Mouse (Mus musculus): ENCODE measurements around the gene Mpped2. TPM values are rescaled to one million over a fixed set of nuclear protein-coding genes. Genes with fewer than 3 reads are reported as not detected.

Gene Mpped2
- total and polyA plus RNA-seq, 2 experiments, result 0.20 to 0.37 TPM

- no peak overlapping the region for H3K27ac ChIP-seq (replicated peaks; ENCODE audit: insufficient read depth, low read depth, low read length)
- H3K4me3 ChIP-seq (ENCODE audit: insufficient read depth, low read depth, low read length), result no peak overlapping the region
- H3K79me2 ChIP-seq (ENCODE audit: control insufficient read depth, insufficient read depth, low read length), result no peaks in the 10 kb centered on the region
- no peaks in the 10 kb centered on the region for H3K27me3 ChIP-seq (ENCODE audit: control insufficient read depth, insufficient read depth, low read length)
- DNase-seq (ENCODE audit: extremely low read depth, low read depth, low spot score), result no peak
- H3K4me1 ChIP-seq (ENCODE audit: control insufficient read depth, insufficient read depth, low read length), result no peaks in the 10 kb centered on the region
- H3K36me3 ChIP-seq (ENCODE audit: control insufficient read depth, insufficient read depth, low read length), result no peaks in the 10 kb centered on the region
- TF ChIP-seq POLR2A (IDR thresholded peaks at IDR 0.05; ENCODE audit: extremely low read depth, insufficient read depth, low read length) (no peak), CTCF (IDR thresholded peaks at IDR 0.05; ENCODE audit: low read depth, low read length) (no peak)
- WGBS, result 67% methylated on average over 9 of the region's 9 CpGs
- no peak overlapping the region for H3K9ac ChIP-seq (ENCODE audit: low read depth, low read length)
Observed at GRCm38 (mm10) chr2:106683185-106683831, 9.8 kb upstream of the Mpped2 start.

GRCm38 (mm10) chr2:106683832-106684231 is 9.2 kb upstream of the Mpped2 start:
- TF ChIP-seq CTCF (IDR thresholded peaks at IDR 0.05; ENCODE audit: low read depth, low read length), result no peak
- TF ChIP-seq POLR2A (IDR thresholded peaks at IDR 0.05; ENCODE audit: extremely low read depth, insufficient read depth, low read length), result no peak
- no peaks in the 10 kb centered on the region for H3K36me3 ChIP-seq (ENCODE audit: control insufficient read depth, insufficient read depth, low read length)
- no peaks in the 10 kb centered on the region for H3K4me1 ChIP-seq (ENCODE audit: control insufficient read depth, insufficient read depth, low read length)
- WGBS, result 74% methylated on average over 4 of the region's 4 CpGs
- H3K4me3 ChIP-seq (ENCODE audit: insufficient read depth, low read depth, low read length), result no peak overlapping the region
- H3K27me3 ChIP-seq (ENCODE audit: control insufficient read depth, insufficient read depth, low read length), result no peaks in the 10 kb centered on the region
- no peak overlapping the region for H3K9ac ChIP-seq (ENCODE audit: low read depth, low read length)
- no peaks in the 10 kb centered on the region for H3K79me2 ChIP-seq (ENCODE audit: control insufficient read depth, insufficient read depth, low read length)
- H3K27ac ChIP-seq (replicated peaks; ENCODE audit: insufficient read depth, low read depth, low read length), result no peak overlapping the region
- DNase-seq (ENCODE audit: extremely low read depth, low read depth, low spot score), result no peak

- Histone ChIP-seq H3K79me2 (ENCODE audit: control insufficient read depth, insufficient read depth, low read length) (no peaks in the 10 kb centered on the region), H3K27ac (replicated peaks; ENCODE audit: insufficient read depth, low read depth, low read length) (no peak overlapping the region), H3K27me3 (ENCODE audit: control insufficient read depth, insufficient read depth, low read length) (0 out of 2 replicates have a peak, but pooled peaks cover 3% of the 10 kb centered on the region), H3K4me1 (ENCODE audit: control insufficient read depth, insufficient read depth, low read length) (no peaks in the 10 kb centered on the region), H3K4me3 (ENCODE audit: insufficient read depth, low read depth, low read length) (no peak overlapping the region), H3K36me3 (ENCODE audit: control insufficient read depth, insufficient read depth, low read length) (no peaks in the 10 kb centered on the region), H3K9ac (ENCODE audit: low read depth, low read length) (no peak overlapping the region)
- WGBS, result 43% methylated on average over 6 of the region's 6 CpGs
- DNase-seq (ENCODE audit: extremely low read depth, low read depth, low spot score), result no peak
- TF ChIP-seq CTCF (IDR thresholded peaks at IDR 0.05; ENCODE audit: low read depth, low read length), result no peak
- no peak for TF ChIP-seq POLR2A (IDR thresholded peaks at IDR 0.05; ENCODE audit: extremely low read depth, insufficient read depth, low read length)
Observed at GRCm38 (mm10) chr2:106691753-106692363, 1.2 kb upstream of the Mpped2 start.

GRCm38 (mm10) chr2:106692405-106692782 is 675 bp upstream of the Mpped2 start:
- TF ChIP-seq POLR2A (IDR thresholded peaks at IDR 0.05; ENCODE audit: extremely low read depth, insufficient read depth, low read length) (no peak), CTCF (IDR thresholded peaks at IDR 0.05; ENCODE audit: low read depth, low read length) (no peak)
- no peaks in the 10 kb centered on the region for H3K79me2 ChIP-seq (ENCODE audit: control insufficient read depth, insufficient read depth, low read length)
- no peak for DNase-seq (ENCODE audit: extremely low read depth, low read depth, low spot score)
- WGBS, result 26% methylated on average over 14 of the region's 14 CpGs
- no peaks in the 10 kb centered on the region for H3K36me3 ChIP-seq (ENCODE audit: control insufficient read depth, insufficient read depth, low read length)
- H3K27me3 ChIP-seq (ENCODE audit: control insufficient read depth, insufficient read depth, low read length), result 0 out of 2 replicates have a peak, but pooled peaks cover 3% of the 10 kb centered on the region
- no peaks in the 10 kb centered on the region for H3K4me1 ChIP-seq (ENCODE audit: control insufficient read depth, insufficient read depth, low read length)
- H3K4me3 ChIP-seq (ENCODE audit: insufficient read depth, low read depth, low read length), result no peak overlapping the region
- H3K9ac ChIP-seq (ENCODE audit: low read depth, low read length), result no peak overlapping the region
- no peak overlapping the region for H3K27ac ChIP-seq (replicated peaks; ENCODE audit: insufficient read depth, low read depth, low read length)

GRCm38 (mm10) chr2:106693702-106694566 is 865 bp downstream of the Mpped2 start:
- TF ChIP-seq POLR2A (IDR thresholded peaks at IDR 0.05; ENCODE audit: extremely low read depth, insufficient read depth, low read length) (no peak), CTCF (IDR thresholded peaks at IDR 0.05; ENCODE audit: low read depth, low read length) (no peak)
- Histone ChIP-seq H3K4me3 (ENCODE audit: insufficient read depth, low read depth, low read length) (peak overlapping the region; percentile 51), H3K4me1 (ENCODE audit: control insufficient read depth, insufficient read depth, low read length) (no peaks in the 10 kb centered on the region), H3K79me2 (ENCODE audit: control insufficient read depth, insufficient read depth, low read length) (no peaks in the 10 kb centered on the region), H3K27ac (replicated peaks; ENCODE audit: insufficient read depth, low read depth, low read length) (no peak overlapping the region), H3K9ac (ENCODE audit: low read depth, low read length) (peak overlapping the region; percentile 41), H3K27me3 (ENCODE audit: control insufficient read depth, insufficient read depth, low read length) (0 out of 2 replicates have a peak, but pooled peaks cover 3% of the 10 kb centered on the region), H3K36me3 (ENCODE audit: control insufficient read depth, insufficient read depth, low read length) (no peaks in the 10 kb centered on the region)
- DNase-seq (ENCODE audit: extremely low read depth, low read depth, low spot score), result peak; percentile 15
- under 1% methylated on average over 91 of the region's 91 CpGs for WGBS

Data from liver, adult 2 months (tissue).